Mouse (Mus musculus): Measurements from ENCODE around the gene Gm5741.

Gene Gm5741

DNA sequence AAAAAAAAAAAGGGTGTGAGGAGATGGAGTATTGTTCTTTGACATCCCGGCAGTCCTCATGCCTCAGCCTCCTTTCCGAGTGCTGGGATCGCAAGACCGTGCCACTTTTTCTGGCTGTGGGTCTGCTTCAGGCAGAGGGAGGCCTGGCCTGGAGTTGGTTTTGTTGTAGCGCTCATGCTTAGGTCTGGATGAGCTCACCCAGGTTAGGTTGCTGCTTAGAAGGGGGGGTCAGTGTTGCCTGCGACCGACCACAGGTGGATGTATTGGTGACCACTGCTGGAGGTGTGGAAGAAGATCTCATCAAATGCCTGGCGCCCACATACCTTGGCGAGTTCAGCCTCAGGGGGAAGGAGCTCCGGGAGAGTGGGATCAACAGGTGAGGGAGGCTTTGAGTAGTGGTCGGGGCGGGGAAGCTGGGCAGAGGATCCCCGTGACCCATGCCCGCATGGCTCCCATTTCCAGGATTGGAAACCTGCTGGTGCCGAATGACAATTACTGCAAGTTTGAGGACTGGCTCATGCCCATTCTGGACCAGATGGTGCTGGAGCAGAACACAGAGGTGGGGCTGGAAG lies 5.3 kb upstream of the Gm5741 start:
- DNase-seq = no peak

DNA sequence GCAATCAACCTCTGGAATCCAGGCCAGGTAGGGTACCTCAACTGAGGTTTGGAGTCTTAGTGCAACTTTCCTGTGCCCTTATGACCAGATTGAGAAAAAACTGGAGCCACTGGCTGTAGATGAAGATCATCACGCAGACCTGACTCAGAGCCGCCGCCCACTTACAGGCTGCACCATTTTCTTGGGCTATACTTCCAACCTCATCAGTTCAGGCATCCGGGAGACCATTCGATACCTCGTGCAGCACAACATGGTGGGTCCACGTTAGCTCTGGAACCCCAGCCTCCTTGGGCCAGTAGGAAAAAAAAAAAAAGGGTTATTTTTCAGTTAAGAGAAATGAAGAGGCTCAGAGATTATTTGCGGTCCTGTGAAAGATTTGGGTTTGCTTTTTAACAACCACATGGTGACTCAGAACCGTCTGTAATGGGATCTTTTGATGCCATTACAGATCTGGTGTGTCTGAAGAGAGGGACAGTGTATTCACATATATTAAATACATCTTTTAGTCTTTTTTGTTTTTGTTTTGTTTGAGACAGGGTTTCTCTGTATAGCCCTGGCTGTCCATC lies 4.7 kb upstream of the Gm5741 start:
- DNase-seq = no peak

DNA sequence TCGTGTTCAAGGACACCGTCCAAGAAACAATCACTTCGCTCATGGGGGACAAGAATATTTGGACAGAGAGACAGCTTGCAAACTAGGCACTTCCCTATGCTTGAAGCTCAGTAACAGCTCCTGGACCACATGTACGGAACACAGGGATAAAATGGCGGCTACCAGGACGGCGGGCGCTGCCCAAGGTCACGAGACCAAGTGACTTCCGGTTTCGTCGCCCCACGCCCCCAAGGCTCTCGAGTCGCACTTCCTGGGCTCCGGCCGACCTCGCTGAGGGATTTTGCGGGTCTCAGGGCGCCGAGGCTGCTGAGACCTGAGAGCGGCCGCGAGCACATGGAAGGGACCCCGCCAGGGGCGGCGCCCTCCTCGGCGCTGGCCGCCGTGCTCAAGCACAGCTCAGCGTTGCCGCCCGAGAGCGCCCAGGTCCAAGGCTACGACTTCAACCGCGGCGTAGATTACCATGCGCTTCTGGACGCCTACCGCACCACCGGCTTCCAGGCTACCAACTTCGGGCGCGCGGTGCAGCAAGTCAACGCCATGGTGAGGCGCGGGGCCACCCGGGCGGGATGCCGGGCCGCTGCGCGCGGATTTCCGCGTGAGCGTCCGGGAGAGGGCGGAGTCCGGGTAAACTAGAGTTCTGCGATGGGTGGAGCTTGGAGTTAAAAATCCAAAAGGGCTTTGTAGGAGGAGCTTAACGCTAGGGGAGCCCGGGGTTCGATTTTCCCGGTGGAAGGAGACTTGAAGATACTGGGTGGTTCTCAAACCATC lies 3.9 kb upstream of the Gm5741 start, which contains the start of gene Dhps:
Gene Dhps (plus strand): TSS at position 244 of the 768 bp plus-strand sequence.
- DNase-seq = peak; percentile 93

DNA sequence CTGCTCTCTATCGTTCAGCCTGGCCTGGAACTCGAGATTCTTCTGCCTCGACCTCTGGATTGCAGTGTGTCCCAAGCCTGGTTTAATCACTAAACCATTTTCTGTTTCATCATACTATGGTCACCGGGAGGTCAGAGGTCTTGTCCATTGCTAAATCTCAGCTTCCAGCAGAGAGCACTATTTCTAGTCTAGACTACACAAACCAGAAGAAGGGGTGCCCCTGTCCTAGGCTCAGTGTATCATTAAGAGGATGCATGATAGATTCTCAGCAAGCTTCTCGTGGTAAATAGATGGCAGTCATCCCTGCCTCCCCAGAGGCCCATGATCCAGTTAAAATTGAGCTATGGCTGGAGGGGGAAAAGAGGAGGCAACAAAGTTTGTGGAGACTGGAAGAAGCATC lies 3.3 kb upstream of the Gm5741 start:
- no peak for DNase-seq

DNA sequence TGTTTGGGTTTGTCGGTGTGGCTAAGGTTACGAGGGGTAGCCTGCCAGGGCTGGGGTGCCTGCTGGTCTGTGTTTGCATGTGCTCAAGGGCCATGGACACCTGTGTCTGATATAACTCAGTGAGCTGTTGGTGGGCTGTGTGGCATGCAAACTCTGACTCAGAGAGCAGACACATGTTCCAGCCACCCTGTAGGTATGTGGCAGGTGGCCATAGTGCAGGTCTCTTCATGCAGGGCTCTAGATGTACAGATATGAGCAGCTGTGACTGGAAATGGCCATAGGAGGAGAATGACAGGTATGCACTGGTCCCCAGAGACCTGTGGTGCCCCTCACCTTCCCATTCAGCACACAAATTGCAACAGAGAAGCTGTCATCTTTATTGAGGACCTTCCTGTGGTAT lies 627 bp downstream of the Gm5741 start:
- no peak for DNase-seq

DNA sequence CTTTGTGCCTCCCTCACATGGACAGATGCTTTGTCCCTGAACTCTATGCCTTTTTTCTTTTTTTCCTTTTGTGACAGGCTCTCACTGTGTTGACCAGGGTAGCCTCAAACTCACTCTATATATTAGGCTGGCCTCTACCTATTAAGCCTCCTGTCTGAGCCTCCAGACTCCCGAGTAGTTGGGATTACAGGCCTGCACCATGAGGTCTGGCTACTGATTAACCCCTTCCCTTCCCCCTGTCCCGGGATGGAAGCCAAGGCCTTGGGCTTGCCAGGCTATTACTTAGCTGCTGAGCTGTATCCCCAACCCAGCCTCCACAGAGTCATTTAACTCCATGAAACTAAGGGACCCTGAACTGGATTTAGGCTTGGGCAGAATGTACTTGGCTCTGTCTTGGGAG lies 2.6 kb downstream of the Gm5741 start:
- DNase-seq = no peak

DNA sequence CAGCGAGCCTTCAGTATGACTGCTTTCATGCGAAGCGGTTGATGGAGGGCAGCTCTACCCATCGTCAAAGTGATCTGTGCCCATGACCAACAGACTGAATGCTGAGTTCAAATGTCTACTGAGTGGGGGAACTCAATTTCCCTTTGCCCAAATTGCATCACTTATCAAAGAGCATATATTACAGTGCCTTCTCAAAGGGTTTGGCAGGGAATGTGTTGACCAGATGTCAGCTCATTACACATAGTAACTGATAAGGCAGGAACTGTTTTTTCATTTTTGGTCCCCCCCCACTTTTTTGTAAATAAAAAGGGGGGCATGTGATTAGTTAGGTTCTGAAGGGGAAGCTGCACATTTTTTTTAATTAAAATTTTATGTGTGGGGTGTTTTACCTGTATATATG lies 5.2 kb downstream of the Gm5741 start:
- no peak for DNase-seq

DNA sequence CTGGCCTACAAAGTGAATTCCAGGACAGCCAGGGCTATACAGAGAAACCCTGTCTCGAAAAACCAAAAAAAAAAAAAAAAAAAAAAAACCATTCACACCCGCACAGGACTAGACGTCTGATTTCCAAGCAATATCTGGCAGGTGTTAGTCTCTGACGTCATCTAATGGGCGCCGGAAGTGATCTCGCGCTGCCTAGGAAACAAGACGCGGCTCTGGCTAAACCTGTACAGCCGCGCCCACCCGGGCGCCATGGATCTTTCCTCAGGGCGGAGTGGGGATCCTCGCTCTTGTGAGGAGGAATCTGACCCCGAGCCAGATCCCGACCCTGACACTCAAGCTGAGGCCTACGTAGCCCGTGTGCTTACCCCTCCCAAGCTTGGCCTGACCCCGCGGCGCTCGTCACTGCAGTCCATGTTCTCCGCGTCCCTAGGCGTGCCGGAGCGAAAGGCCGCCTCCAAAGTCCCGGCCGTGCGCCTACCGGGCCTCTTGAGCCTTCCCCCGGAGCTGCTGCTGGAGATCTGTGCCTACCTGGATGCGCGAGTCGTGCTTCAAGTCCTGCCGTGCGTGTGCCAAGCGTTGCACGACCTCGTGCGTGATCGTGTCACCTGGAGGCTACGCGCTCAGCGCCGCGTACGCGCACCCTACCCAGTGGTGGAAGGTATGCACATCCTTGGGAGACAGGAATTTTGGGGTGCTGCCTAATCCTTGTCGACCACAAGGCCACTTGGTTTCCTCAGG lies 7.7 kb downstream of the Gm5741 start, which contains the start of gene Fbxw9:
Gene Fbxw9 (plus strand): TSS at position 177 of the 738 bp plus-strand sequence.
- peak; percentile 88 to 90 for DNase-seq

DNA sequence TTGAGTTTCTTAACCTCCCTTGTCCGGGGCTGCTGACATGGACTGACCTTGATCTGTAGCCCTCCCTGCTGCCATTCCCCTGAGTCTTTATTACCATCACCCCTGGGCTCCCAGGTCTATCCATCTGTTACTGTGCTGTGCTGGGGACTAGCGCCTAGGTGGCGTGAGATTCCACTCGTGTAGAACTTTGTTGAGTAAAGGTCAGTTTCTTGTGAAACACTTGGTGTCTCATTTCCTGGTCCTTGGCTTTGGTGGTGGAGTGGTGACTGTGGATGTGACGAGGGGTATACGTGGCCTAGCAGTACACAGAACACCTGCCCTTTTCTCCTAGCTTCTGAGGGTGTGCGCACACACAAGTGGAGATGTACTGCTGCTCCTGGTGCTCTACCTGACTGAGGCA lies 10.4 kb downstream of the Gm5741 start:
- DNase-seq = no peak

DNA sequence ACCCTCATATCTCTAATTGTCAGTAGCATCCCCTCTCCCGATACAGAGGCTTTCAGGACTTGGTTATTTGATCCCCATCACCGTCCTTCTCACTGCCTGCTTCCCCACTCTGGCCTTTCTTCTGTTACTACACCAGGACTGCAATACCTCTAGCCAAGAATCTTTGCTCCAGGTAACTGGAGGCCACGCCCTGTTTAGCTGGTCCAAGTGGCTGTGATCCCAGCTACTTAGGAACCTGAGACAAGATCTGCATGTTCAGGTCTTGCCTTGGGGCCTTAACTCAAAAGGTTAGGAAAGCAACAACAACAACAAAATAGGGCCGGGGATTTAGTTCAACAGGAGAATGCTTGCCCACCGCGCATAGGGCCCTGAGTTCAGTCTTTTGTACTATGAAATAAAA lies 24.2 kb downstream of the Gm5741 start:
- DNase-seq = no peak

DNA sequence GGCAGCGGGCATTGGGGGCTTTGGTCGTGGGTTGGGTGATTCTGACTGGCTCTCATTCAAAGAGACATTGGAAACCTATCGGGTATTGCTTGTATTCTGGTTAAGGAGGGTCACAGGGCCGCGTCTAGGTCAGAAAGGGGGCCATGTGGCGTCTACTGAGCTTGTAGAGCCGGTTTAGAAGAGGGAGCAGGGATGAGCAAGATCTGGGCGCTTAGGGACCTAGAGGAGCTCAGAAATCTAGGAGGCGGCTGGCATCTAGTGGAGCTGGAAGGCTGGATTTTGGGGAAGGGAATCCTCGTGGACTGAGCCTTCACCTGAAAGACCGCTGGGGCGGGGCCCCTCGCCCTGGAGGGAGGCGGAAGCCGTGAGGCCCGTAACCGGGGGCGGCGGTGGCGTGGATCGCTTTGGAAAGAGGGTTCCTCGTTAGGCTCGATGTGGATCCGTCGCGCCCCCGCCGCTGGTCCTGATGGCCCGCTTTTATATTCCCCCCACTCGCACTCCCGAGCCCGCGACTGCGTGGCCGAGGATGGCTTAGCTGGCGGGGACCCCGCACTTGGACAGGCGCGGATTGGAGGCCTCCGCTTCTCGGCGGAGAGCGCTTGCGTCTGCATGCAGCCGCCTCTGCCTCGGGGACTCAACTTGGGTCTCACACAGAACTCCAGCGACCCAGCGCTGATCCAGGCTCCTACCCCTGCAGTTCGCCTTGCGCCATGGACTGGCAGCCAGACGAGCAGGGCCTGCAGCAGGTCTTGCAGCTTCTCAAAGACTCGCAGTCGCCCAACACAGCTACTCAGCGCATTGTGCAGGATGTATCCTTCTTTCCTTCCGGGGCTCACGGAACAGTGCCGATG lies 29.9 kb downstream of the Gm5741 start:
- peak; percentile 61 to 62 for DNase-seq

DNA sequence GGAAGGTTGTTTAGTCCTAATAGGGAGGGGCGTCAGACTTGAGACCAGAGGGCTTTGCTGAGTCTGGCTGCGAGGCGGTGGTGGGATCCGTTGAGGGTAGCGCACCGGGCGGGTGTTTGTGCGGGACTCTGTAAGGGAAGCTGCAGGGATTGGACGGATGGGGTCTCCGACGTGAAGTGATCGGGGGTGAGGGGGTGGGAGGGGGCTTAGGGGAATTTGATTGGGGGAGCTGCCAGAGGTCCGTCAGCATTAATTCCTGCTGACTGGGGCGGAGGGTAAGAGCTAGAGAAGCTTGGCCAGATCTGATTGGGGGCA lies 30.5 kb downstream of the Gm5741 start:
- DNase-seq = no peak

DNA sequence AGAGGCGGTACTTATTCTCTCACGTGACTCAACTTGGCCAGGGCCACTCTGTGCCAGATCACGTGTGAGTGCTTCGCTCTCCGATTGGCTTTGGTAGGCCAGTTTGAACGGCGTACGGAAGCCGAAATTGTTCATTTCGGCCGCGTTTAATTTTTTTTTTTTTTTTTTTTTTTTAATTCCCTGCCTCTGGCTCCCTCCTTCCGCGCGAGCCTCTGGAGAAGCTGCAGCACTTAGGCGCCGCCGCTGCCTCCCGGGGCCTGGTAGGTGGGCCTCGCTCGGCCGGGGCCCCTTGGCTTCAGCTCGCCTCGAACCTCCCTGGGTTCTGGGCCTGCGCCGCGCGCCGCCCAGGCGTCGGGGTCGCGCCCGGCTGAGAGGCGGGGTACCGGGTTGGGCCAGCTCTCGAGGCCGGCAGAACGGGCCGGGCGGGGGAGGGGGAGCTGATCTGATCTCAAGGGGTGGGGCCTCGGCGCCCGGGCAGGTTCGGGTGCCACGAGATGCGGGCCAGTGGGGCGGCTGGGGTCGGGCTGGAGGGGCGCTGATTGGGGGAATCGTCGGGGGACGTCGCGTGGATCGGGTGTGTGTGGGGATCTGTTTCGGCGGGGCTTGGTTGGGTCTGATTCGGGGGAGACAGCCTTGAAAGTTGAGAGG lies 30.9 kb downstream of the Gm5741 start, which contains the start of gene Tnpo2:
Gene Tnpo2 (plus strand): TSS at position 198 of the 648 bp plus-strand sequence.
- DNase-seq = peak; percentile 90 to 95

DNA sequence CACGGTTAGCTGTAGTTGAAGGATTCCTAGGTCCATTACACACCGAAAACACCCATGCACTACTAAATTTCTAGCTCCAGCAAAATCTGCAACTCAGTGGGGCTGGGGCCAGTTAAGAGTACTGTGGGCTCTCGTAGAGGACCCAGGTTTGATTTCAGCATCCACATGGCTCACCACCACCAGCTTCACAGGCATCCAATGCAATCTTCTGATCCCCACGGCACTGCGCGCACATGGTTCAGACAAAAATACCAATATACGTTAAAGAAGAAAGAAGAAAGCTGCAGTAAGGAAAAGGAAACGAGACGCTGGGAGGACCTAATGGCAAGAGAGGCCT lies 31.4 kb downstream of the Gm5741 start:
- no peak for DNase-seq

DNA sequence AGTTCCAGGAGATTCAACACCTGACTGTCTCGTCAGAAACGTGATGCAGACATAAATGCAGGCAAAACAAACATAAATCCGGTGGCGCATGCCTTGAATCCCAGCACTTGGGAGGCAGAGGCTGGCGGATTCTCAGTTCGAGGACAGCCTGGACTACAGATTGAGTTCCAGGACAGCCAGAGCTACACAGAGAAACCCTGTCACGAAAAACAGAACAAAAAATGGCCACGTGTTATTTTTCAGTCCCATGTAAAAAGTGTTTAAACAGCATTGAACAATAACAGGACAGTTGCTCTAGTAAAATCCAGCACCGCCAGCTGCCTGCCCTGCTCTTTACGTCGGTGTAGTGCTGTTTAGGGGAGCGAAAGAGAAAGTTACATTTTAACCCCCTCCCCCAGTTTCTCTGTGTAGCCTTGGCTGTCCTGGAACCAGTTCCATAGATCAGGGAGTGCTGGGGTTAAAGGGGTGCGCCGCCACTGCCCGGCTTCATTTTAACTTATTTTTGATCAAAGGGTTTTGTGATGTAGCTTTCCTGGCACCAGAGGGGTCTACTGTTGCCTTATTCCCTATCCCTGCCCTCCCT lies 32.0 kb downstream of the Gm5741 start:
- peak; percentile 37 to 46 for DNase-seq

DNA sequence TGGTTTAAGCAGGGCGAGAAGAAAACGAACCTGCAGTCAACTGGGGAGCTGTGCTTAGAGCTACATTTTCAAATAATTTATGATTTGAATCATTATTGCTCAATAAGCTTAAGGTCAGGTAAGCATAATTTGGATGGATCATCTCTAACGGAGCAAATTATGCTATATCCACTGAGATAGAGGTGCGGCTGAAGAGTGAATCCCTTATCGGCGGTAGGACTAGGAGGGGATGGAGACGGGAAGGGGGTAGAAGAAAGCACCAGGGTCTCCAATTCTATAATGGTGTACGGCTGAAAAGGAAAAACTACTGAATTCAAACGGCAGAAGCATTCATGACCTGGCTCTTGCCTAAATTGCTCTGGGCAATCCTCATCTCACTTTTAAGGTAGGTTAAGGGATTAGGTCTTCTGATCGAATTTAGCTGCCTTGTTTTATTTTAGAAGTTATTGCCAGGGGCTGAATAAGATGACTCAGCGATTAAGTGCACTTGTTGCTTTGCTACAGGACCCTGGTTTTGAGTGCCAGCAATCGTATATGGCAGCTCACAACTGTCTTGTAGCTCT lies 32.5 kb downstream of the Gm5741 start:
- DNase-seq = no peak

DNA sequence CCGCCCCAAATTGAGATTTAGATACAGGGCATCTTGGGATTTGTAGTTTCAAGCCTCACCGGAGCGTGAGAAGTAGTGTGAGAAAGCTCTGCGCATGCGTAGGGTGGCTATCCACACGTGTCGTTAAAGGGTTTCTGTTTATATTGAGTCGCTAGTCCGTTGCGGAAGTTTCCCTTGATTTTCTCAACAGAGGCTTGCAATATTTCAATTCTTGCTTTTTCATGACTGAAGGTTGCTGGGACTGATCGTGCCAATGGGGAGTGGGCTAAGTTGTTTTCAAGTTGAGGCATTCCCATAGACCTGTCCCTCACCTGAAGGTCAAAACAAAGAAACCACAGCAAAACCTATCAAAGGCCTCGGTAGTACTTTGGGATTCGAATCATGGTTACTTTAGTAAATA lies 33.0 kb downstream of the Gm5741 start:
- peak; percentile 81 to 85 for DNase-seq

DNA sequence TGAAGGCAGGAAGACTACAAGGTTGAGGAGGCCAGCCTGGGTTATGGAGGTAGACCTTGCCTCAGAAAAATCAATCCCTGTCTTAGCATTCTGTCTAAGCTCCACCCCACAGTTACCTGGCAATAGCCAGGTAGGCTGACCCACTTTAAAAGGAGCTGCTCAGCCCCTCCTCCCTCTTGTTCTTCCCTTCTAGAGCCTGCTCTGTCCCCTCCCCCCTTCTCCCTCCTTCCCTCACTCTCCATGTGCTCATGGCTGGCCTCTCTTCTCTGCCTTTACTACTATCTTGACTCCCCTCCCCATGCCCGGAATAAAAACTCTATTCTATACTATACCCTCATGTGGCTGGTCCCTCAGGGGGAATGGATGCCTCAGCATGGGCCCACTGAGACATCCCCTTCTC lies 33.9 kb downstream of the Gm5741 start:
- peak in 1 of 2 experiments; percentile 23 for DNase-seq

DNA sequence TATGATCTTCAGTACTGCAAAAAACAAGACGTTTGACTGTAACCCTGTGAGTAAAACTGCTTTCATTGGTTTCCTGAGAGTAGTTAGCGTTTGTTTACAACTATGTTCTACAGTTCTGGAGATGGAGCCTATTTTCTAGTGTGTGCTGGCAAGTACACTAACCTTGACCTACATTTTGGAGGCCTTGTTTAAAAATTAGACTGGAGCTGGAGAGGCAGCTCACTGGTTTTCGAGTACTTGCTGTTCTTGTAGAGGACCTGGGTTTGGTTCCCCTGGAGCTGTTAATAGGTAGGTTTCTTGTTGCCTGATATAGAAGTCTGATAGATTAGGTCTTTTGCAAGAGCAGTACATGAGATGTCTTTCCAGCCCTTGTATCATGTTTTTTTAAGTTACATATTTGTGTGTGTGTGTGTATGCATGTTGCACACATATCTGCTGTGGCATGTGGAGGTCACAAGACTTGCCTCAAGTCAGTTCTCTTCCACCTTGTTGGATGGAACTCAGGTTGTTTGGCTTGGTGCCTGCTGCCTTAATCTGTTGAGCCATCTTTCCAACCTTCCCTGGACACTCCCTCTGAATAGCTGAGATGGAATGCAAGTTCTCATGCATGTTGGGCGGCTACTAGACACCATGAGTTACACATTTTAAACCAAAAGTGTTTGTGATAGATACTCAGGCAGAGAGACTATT lies 35.0 kb downstream of the Gm5741 start:
- peak in 1 of 2 experiments; percentile 13 for DNase-seq

DNA sequence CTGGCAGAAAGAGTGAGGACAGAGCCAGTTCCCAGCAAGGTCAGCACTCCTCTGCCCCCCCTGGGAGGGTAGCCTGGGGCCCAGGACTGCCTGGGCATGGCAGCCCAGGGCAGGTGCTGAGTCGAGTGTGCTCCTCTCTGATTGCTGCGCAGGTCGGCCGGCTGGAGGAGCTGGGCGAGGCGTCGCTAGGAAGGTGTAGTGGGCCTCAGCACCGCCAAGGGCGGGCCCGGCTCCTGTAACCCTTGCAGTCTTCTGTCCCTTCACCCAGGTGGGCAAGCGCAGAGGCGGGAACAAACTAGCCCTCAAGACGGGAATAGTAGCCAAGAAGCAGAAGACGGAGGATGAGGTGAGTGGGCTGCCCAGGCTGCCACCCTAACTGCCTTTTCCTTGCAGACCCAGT lies 38.5 kb downstream of the Gm5741 start:
- peak in 1 of 2 experiments; percentile 30 for DNase-seq

DNA sequence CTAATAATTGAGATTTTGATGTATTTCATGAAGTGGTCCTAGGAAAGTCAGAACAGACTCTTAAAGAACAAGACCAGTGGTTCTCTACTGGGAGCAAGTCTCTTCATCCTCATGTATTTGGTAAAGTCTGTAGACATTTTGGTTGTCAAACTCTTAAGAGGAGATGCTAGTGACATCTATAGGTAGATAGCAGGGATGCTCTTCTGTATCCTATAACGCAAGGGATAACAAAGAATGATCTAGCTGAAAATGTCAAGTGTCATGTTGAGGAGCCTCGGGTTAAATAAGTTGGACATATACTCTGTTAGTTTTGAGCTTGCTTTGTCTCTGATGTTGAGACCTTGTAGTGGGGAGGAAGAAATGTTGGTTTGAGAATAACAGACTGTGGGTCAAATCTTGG lies 39.9 kb downstream of the Gm5741 start:
- no peak for DNase-seq
